Mouse (Mus musculus) embryonic facial prominence, embryonic 10.5 days (tissue): Measurements from ENCODE around the gene Kynu. TPM values are rescaled to one million over a fixed set of nuclear protein-coding genes. Genes with fewer than 3 reads are reported as not detected.

Experiments used
- DNase-seq: peaks from one replicate; pipeline ENCODE4 v3.0.0-alpha.2; 2017; ENCODE audit warnings: low spot score
- H3K27ac ChIP-seq: fragments of 300-500 bp; sonication (generic); replicated peaks from 2 replicates; pipeline ENCODE4 v1.5.1; 2016; ENCODE audit warnings: mild to moderate bottlenecking
- H3K27me3 ChIP-seq: fragments of 300-500 bp; sonication (generic); replicated peaks from 2 replicates; pipeline ENCODE4 v1.6.1; 2016; ENCODE audit warnings: low read depth, mild to moderate bottlenecking; ENCODE audit not compliant: poor library complexity, severe bottlenecking
- H3K36me3 ChIP-seq: fragments of 300-500 bp; sonication (generic); replicated peaks from 2 replicates; pipeline ENCODE4 v1.6.1; 2016; ENCODE audit warnings: mild to moderate bottlenecking, moderate library complexity
- H3K4me1 ChIP-seq: fragments of 300-500 bp; sonication (generic); 2 replicates; pipeline ENCODE4 v1.6.1; 2016
- H3K4me3 ChIP-seq: fragments of 300-500 bp; sonication (generic); 2 replicates; pipeline ENCODE4 v1.5.1; 2016; ENCODE audit warnings: mild to moderate bottlenecking, moderate library complexity
- H3K9me3 ChIP-seq: fragments of 300-500 bp; sonication (generic); 2 replicates; pipeline ENCODE4 v1.6.1; 2016; ENCODE audit warnings: mild to moderate bottlenecking
- WGBS: fragments of 180-500 bp; shearing (Covaris S2); methylation state at CpG from one replicate; pipeline ENCODE4 v1.1.7; 2016; 5-methylcytosine and 5-hydroxymethylcytosine counted together
- polyA plus RNA-seq: library from polyadenylated mRNA; unstranded; fragments of >200 nt; fragmentation: Nextera tagmentation; extraction: Ambion mirVana; gene quantifications from 2 replicates; pipeline ENCODE4 v1.2.1, GENCODE M21; 2016

Gene Kynu
- polyA plus RNA-seq: 1.4 and 1.5 TPM in 2 replicates

DNA sequence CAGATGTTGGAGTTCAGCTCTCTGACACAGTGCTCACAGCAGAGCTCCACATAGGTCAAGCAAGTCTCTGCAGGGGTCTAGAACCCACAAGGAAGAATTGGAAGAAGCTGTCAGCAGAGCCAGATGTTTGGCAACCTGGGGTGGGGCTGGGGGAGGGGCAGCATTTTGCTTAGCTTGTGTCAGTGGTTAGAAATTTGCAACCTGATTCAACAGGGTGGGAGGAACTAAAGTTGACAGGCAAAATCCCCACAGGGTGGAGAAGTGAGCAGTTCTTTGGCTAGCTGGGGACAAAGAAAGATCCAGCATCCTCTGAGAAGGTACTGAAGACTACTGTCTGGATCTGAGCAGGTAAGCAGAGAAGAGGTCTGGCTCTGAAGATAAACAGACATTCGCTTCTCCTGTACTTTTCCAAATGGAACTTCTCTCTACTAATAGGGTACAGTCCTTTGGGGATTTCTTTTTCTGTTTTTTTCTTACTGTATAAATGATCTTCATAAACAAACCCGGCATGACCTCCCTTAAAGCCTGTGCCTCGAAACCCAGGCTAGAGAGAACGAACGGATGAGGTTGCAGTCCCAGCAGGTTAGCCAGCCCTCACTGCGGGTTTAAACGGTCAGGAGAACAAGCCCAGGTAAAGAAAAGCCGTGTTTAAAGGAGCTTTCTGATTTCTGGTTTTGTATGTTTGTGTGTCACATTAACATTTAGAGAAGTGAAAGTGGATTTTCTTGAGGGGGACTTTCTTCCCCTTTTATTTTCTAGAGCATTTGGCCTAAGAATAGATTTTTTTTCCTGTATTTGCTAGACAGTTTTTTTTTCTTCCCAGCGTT, at the start of gene Kynu:
Gene Kynu, plus strand, starts transcription at position 268 of the 827 bp plus-strand sequence.
- Histone ChIP-seq H3K36me3 (no peaks in the 10 kb centered on the region), H3K4me3 (no peak within 1 kb of the TSS), H3K9me3 (no peaks in the 10 kb centered on the region), H3K27me3 (no peaks in the 10 kb centered on the region), H3K27ac (no peak within 1 kb of the TSS; the same call in 1 of the 2 replicates), H3K4me1 (peaks cover 14% of the 10 kb centered on the region)
- DNase-seq: peak; percentile 58
- 24% methylated on average over 9 of the region's 9 CpGs for WGBS

DNA sequence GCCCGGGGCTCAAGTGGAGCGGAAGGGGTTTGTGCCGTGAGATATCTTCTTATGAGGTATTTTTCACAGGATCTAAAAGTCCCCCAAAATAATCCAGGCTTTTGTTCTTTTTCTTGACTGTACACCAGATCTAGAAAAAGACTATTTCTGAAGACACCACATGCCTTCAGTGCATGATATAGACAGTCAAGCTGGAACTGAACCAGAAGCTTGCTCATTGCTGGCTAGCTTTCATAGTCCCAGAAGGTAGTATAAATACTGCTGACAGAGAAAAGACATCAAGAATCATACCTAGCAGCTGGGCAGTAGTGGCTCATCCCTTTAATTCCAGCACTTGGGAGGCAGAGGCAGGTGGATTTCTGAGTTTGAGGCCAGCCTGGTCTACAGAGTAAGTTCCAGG, 48.9 kb upstream of the Kynu start:
- Histone ChIP-seq H3K36me3 (no peaks in the 10 kb centered on the region), H3K27ac (no peak overlapping the region), H3K4me1 (no peaks in the 10 kb centered on the region), H3K4me3 (no peak overlapping the region), H3K9me3 (no peaks in the 10 kb centered on the region), H3K27me3 (no peaks in the 10 kb centered on the region)
- DNase-seq: no peak
- 94% methylated on average over 3 of the region's 3 CpGs for WGBS

DNA sequence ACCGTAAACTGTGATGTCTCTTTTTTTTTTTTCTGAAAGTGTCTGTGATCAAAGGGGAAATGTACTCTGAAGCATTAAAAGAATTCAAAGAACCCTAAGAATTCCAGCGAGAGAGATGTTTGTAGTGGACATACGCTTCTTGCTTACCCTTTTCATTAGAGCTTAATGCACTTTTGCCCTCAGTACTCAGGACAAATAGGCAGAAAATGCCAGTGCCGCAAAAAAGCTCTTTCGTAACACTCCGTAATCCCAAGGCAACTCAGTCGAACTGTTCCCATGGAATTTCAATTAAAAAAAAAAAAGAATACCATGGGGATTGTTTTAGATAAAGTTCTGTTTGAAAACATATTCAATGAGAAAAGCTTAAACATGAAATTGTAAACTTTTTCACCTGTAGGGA, 41.3 kb upstream of the Kynu start:
- H3K27me3 ChIP-seq: no peaks in the 10 kb centered on the region
- H3K4me1 ChIP-seq: no peaks in the 10 kb centered on the region
- 31% methylated on average over 7 of the region's 7 CpGs for WGBS
- no peaks in the 10 kb centered on the region for H3K36me3 ChIP-seq
- no peak for DNase-seq
- peaks cover 4% of the 10 kb centered on the region; the same call in 1 of the 2 replicates for H3K9me3 ChIP-seq
- no peak overlapping the region for H3K4me3 ChIP-seq
- H3K27ac ChIP-seq: no peak overlapping the region

DNA sequence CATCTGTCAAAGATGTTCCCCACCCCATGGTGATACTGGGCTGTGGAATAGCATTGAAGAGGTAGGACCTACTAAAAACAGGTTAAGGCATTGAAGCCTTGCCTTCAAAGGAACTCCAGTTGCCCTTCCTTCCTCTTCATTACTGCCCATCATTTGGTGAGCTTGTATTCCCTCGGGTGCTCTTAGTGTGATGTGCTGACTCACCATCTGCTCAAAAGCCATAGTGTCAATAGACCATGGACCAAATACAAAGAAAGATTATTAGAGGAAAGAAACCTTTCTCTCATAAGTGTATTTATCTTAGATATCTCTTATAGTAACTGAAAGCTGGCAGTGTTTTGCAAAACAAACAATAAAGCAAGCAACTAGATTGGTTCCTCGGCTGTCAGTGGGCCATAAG, 20.7 kb upstream of the Kynu start:
- Histone ChIP-seq H3K27me3 (no peaks in the 10 kb centered on the region), H3K4me3 (no peak overlapping the region), H3K4me1 (no peaks in the 10 kb centered on the region), H3K27ac (no peak overlapping the region), H3K36me3 (no peaks in the 10 kb centered on the region), H3K9me3 (no peaks in the 10 kb centered on the region)
- 78% methylated on average over 2 of the region's 2 CpGs for WGBS
- no peak for DNase-seq

DNA sequence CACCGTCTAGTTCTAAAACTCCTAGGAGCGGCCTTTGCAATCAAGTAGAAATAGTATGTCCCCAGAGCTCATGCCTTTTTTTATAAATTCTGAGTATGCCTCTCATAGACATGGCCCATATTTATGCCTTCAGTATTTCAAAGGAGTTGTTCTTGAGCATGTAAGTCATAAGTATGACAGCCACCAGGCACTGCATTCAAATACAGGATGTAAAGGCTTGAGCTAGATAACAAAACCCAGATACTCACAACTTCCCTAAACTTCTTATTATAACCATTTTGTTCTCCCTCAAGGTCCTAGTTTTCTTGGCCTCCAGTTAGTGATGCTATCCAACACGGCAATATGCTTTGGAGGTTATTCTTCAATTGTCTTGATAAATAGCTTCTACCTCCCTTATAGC, 12.5 kb upstream of the Kynu start:
- no peaks in the 10 kb centered on the region for H3K9me3 ChIP-seq
- DNase-seq: no peak
- WGBS: 92% methylated on average over 3 of the region's 3 CpGs
- H3K4me1 ChIP-seq: no peaks in the 10 kb centered on the region
- H3K36me3 ChIP-seq: no peaks in the 10 kb centered on the region
- H3K4me3 ChIP-seq: no peak overlapping the region
- no peaks in the 10 kb centered on the region for H3K27me3 ChIP-seq
- H3K27ac ChIP-seq: no peak overlapping the region

DNA sequence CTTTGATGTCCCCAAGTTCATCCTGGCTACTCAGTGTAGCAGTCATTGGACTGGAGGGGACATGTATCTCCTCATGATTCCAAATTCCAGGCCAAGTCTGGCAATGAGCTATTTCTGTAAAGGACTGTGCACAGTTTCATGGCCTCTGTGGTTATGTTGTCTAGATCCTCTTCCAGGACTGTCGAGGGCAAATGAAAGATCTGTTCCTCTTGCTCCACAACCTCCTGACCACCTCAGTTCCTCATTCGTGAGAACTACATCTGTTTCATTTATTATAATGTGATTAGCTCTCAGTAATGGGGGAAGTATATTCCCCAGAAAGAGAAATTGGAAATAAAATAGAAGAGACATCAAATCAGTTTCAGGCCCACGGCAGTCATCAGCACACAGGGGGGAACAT, 9.5 kb upstream of the Kynu start:
- Histone ChIP-seq H3K9me3 (no peaks in the 10 kb centered on the region), H3K27me3 (no peaks in the 10 kb centered on the region), H3K36me3 (no peaks in the 10 kb centered on the region), H3K4me1 (no peaks in the 10 kb centered on the region), H3K27ac (no peak overlapping the region), H3K4me3 (no peak overlapping the region)
- 86% methylated on average over 3 of the region's 3 CpGs for WGBS
- no peak for DNase-seq

DNA sequence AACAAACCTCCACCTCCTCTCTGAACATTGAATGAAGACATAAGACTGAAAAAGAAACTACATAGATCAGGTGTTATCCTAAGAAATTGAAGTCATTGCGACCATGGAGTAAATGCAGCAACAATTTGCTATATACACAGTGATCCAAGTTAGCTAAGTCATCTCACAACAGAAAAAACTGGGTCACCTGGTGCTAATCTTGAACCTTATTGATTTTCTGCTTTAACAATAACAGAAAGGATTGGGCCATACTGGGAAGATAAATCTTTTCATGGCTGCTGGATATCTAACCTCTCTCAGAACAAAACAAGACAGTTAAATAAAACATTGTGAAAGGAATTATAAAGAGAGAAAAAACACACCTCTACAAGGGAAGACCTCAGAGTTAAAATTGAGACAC, 8.7 kb upstream of the Kynu start:
- Histone ChIP-seq H3K4me3 (no peak overlapping the region), H3K27ac (no peak overlapping the region), H3K27me3 (no peaks in the 10 kb centered on the region), H3K36me3 (no peaks in the 10 kb centered on the region), H3K9me3 (no peaks in the 10 kb centered on the region), H3K4me1 (no peaks in the 10 kb centered on the region)
- 90% methylated on average over 1 of the region's 1 CpGs for WGBS
- DNase-seq: no peak

DNA sequence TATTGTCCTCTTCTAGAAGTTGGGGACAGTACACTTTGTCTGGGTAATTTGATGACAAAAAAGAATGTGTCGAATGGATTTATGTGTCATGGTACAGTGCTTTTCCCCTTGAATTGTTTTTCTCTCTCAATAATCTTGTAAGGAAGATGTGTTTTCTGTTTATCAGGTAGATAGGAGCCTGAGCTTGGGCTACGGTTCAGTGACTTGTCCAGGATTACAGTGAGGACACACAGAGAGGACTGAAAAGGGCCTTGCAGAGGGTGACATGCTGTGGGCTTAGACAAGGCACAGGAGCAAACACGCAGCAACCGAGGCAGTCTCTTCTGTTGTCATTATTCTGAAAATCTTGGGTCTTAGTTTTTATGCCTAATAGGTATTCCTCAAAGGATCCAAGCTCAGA, 913 bp upstream of the Kynu start:
- no peak for DNase-seq
- Histone ChIP-seq H3K27ac (no peak overlapping the region), H3K9me3 (no peaks in the 10 kb centered on the region), H3K27me3 (no peaks in the 10 kb centered on the region), H3K4me3 (no peak overlapping the region), H3K36me3 (no peaks in the 10 kb centered on the region), H3K4me1 (peaks cover 14% of the 10 kb centered on the region)
- 69% methylated on average over 4 of the region's 4 CpGs for WGBS

DNA sequence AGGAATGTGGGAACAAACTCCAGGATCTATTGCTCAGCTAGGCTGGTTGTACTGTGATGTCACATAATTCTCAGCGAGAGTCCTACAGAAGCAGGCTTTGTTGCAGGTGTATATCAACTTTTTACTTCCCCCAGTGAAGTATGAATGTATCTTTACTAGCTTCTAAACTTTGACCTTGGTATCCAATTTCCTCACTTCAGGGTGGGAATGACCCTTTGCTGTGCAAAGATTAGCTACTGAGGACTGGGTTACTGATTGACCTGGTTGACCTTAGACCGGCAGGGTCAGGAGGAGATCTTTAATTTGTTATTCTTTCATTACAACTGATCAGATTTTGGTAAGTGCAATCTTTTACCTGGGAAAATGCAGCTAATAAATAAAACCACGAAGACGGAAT, 758 bp downstream of the Kynu start:
- 35% methylated on average over 4 of the region's 4 CpGs for WGBS
- H3K9me3 ChIP-seq: no peaks in the 10 kb centered on the region

DNA sequence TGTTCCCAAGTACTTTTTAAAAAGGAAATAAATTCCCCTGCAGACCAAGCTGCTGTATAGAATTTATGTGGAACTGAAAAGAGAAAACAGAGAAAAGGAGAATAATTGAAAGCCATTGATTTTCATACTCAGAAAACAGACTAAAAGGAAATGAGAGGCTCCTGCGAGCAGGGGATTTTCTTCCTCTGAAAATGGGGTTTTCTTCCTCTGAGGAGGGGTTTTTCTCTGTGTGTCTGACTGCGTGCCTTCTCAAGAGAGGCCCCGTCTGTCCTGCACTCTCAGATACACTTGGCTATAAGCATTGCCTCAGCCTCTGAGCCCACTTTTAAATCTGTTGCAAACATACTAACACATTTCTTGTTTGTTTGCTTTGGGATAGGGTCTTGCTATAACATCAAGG, 1.9 kb downstream of the Kynu start:
- H3K27me3 ChIP-seq: no peaks in the 10 kb centered on the region
- H3K4me3 ChIP-seq: no peak overlapping the region
- H3K36me3 ChIP-seq: no peaks in the 10 kb centered on the region
- H3K27ac ChIP-seq: no peak overlapping the region
- 83% methylated on average over 3 of the region's 3 CpGs for WGBS
- peaks cover 14% of the 10 kb centered on the region for H3K4me1 ChIP-seq
- no peak for DNase-seq
- no peaks in the 10 kb centered on the region for H3K9me3 ChIP-seq

More for the DNA sequence above, 758 bp downstream of the Kynu start:
- no peak overlapping the region for H3K27ac ChIP-seq
- H3K4me1 ChIP-seq: peaks cover 14% of the 10 kb centered on the region
- no peak for DNase-seq
- H3K27me3 ChIP-seq: no peaks in the 10 kb centered on the region
- no peaks in the 10 kb centered on the region for H3K36me3 ChIP-seq
- no peak overlapping the region for H3K4me3 ChIP-seq

DNA sequence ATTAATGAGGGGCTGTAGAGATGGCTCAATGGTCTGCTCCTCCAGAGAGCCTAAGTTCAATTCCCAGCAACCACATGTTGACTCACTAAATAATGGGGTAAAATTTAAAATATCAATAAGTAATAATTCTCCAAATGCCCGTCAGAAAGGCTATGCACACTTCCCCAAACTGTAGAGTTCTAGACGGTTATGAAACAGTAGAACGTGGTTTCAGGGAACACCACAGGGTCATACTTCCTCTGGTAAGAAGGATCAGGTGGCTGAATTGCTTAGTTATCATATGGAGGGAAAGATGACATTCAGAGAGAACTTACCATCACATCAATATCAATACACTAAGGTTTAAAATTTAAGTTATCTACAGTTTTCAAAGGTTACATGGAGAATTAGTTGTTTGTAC, 6.1 kb downstream of the Kynu start:
- no peak overlapping the region for H3K27ac ChIP-seq
- no peaks in the 10 kb centered on the region for H3K9me3 ChIP-seq
- H3K36me3 ChIP-seq: no peaks in the 10 kb centered on the region
- no peaks in the 10 kb centered on the region for H3K27me3 ChIP-seq
- H3K4me1 ChIP-seq: no peaks in the 10 kb centered on the region
- 92% methylated on average over 3 of the region's 3 CpGs for WGBS
- DNase-seq: no peak
- H3K4me3 ChIP-seq: no peak overlapping the region

DNA sequence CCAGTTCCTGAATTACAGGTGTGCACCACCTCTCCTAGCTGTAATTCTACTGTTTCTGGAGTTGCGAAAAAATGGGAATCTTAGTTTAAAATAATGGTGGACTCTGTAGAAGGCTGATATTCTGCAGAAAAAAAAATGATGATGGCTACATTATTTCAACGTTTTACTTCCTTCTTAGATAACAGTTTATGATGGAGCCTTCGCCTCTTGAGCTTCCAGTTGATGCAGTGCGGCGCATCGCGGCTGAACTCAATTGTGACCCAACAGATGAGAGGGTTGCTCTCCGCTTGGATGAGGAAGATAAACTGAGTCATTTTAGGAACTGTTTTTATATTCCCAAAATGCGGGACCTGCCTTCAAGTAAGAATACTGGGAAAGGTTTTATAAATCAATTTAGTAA, 7.7 kb downstream of the Kynu start:
- WGBS: 94% methylated on average over 9 of the region's 9 CpGs
- H3K4me3 ChIP-seq: no peak overlapping the region
- H3K4me1 ChIP-seq: no peaks in the 10 kb centered on the region
- H3K27me3 ChIP-seq: no peaks in the 10 kb centered on the region
- no peaks in the 10 kb centered on the region for H3K9me3 ChIP-seq
- no peak for DNase-seq
- H3K36me3 ChIP-seq: no peaks in the 10 kb centered on the region
- no peak overlapping the region for H3K27ac ChIP-seq

DNA sequence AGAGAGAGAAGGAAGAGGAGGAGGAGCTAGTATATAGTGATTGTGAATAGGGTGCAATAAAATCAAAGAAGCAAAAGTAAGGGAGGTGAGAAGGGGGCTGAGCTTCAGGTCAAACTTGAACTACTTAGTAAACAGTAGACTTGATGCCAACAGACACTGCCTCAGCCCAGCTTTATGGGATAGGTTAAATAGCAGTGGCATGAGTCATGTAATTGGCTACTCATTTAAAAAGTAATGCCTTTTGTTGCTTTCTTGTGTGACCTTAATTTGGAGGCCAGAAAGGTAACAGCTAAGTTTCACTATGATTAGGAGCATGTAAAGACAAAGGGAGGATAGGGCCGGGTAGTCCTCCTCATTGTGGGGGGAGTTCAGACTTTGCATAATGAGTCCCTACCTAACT, 13.3 kb downstream of the Kynu start:
- H3K4me1 ChIP-seq: no peaks in the 10 kb centered on the region
- no peak overlapping the region for H3K4me3 ChIP-seq
- 63% methylated on average over 1 of the region's 1 CpGs for WGBS
- H3K9me3 ChIP-seq: no peaks in the 10 kb centered on the region
- H3K36me3 ChIP-seq: no peaks in the 10 kb centered on the region
- no peak overlapping the region for H3K27ac ChIP-seq
- DNase-seq: no peak
- no peaks in the 10 kb centered on the region for H3K27me3 ChIP-seq
